Mouse (Mus musculus) c-Kit-positive CD71-negative TER-119-negative erythroid progenitor cells, embryonic 14.5 days (primary cell): Measurements from ENCODE around the gene Inhbe.

Experiments used
- DNase-seq: peaks from one replicate; pipeline ENCODE4 v3.0.0-alpha.2; 2013; ENCODE audit warnings: low read depth

Gene Inhbe

GRCm38 (mm10) chr10:127343029-127343428 is 11.2 kb downstream of the Inhbe start:
- DNase-seq: no peak

GRCm38 (mm10) chr10:127341891-127342639 is 12.1 kb downstream of the Inhbe start, which contains the start of gene Gli1:
TSS of gene Gli1 (minus strand) at chr10:127341974.
- DNase-seq: peak; percentile 88

- no peak for DNase-seq
Measured at GRCm38 (mm10) chr10:127341360-127341690, 12.9 kb downstream of the Inhbe start.

- DNase-seq: no peak
Measured at GRCm38 (mm10) chr10:127340577-127341359, 13.4 kb downstream of the Inhbe start.

- no peak for DNase-seq
Measured at GRCm38 (mm10) chr10:127339683-127340576, 14.3 kb downstream of the Inhbe start.

GRCm38 (mm10) chr10:127338930-127339682 is 15.1 kb downstream of the Inhbe start:
- peak; percentile 93 for DNase-seq

GRCm38 (mm10) chr10:127337536-127338099 is 16.6 kb downstream of the Inhbe start:
- no peak for DNase-seq

GRCm38 (mm10) chr10:127336952-127337351 is 17.3 kb downstream of the Inhbe start:
- DNase-seq: no peak

GRCm38 (mm10) chr10:127335271-127335670 is 18.9 kb downstream of the Inhbe start:
- DNase-seq: no peak

- DNase-seq: no peak
Measured at GRCm38 (mm10) chr10:127333152-127333551, 21.1 kb downstream of the Inhbe start.

- DNase-seq: no peak
Measured at GRCm38 (mm10) chr10:127332211-127332874, 21.9 kb downstream of the Inhbe start.

- no peak for DNase-seq
Measured at GRCm38 (mm10) chr10:127330212-127330611, 24.0 kb downstream of the Inhbe start.

- DNase-seq: no peak
Measured at GRCm38 (mm10) chr10:127327461-127328145, 26.6 kb downstream of the Inhbe start.

GRCm38 (mm10) chr10:127326828-127327227 is 27.4 kb downstream of the Inhbe start:
- no peak for DNase-seq

GRCm38 (mm10) chr10:127326017-127326801 is 28.0 kb downstream of the Inhbe start:
- DNase-seq: no peak

GRCm38 (mm10) chr10:127325454-127326016 is 28.7 kb downstream of the Inhbe start:
- DNase-seq: no peak

GRCm38 (mm10) chr10:127324495-127324894 is 29.7 kb downstream of the Inhbe start:
- peak; percentile 85 for DNase-seq

GRCm38 (mm10) chr10:127323131-127323855 is 30.9 kb downstream of the Inhbe start:
- DNase-seq: no peak
